Mouse (Mus musculus) liver, embryonic 14.5 days (tissue): Measurements from ENCODE around the gene Nsf. TPM values are rescaled to one million over a fixed set of nuclear protein-coding genes. Genes with fewer than 3 reads are reported as not detected.
A peak's percentile ranks its signal among the peaks of the same experiment; 100 is the strongest.

ENCODE experiments used
- ATAC-seq: fragments of 200-750 bp; cut with Nextera tagmentation; 2 replicates; pipeline ENCODE4 v1.8.0; 2017; ENCODE audit warnings: moderate number of reproducible peaks, mild to moderate bottlenecking, moderate library complexity; ENCODE audit not compliant: insufficient read depth
- DNase-seq, 3 experiments: peaks; one replicate each; pipeline ENCODE4 v3.0.0-alpha.2; 2012 to 2013; ENCODE audit warnings: low read depth in 3 of 3, low spot score in 3 of 3
- H3K27ac ChIP-seq: fragments of 300-500 bp; sonication (generic); 2 replicates; pipeline ENCODE4 v1.5.1; 2014; ENCODE audit warnings: moderate library complexity, mild to moderate bottlenecking, control low read depth, inconsistent platforms
- H3K27me3 ChIP-seq: fragments of 300-500 bp; sonication (generic); 2 replicates; pipeline ENCODE4 v1.6.1; 2014; ENCODE audit warnings: mild to moderate bottlenecking, low read length, moderate library complexity; ENCODE audit not compliant: control insufficient read depth, insufficient read depth
- H3K36me3 ChIP-seq: fragments of 300-500 bp; sonication (generic); replicated peaks from 2 replicates; pipeline ENCODE4 v1.6.1; 2014; ENCODE audit warnings: low read depth; ENCODE audit not compliant: control insufficient read depth, insufficient read depth
- H3K4me1 ChIP-seq, 2 experiments: fragments of 200-500 bp in 1 of 2; fragments of 300-500 bp in 1 of 2; sonication (generic) in 1 of 2; replicated peaks; 2 replicates each; pipeline ENCODE4 v1.6.1; 2012 to 2014; ENCODE audit warnings: antibody characterized with exemption in 1 of 2, inconsistent platforms in 1 of 2, low read length in 1 of 2; ENCODE audit not compliant: control insufficient read depth in 2 of 2, insufficient read depth in 2 of 2
- H3K4me2 ChIP-seq: fragments of 300-500 bp; sonication (generic); 2 replicates; pipeline ENCODE4 v1.6.1; 2014; ENCODE audit warnings: low read depth, mild to moderate bottlenecking, control low read depth, moderate library complexity
- H3K4me3 ChIP-seq, 2 experiments: fragments of 200-500 bp in 1 of 2; fragments of 300-500 bp in 1 of 2; sonication (generic) in 1 of 2; 2 replicates each; pipeline ENCODE4 v1.5.1; 2012 to 2014; ENCODE audit warnings: low read depth in 2 of 2, low read length in 2 of 2, mild to moderate bottlenecking in 2 of 2, control low read depth in 1 of 2, inconsistent platforms in 1 of 2, moderate library complexity in 1 of 2; ENCODE audit not compliant: insufficient read depth in 1 of 2
- H3K9ac ChIP-seq: fragments of 300-500 bp; sonication (generic); replicated peaks from 2 replicates; pipeline ENCODE4 v1.6.1; 2014; ENCODE audit warnings: mild to moderate bottlenecking, control low read depth, moderate library complexity
- H3K9me3 ChIP-seq: fragments of 300-500 bp; sonication (generic); 2 replicates; pipeline ENCODE4 v1.6.1; 2016; ENCODE audit warnings: low read length, mixed read lengths; ENCODE audit not compliant: control insufficient read depth
- CTCF ChIP-seq: IDR thresholded peaks from 2 replicates; pipeline ENCODE4 v1.5.1; 2016; ENCODE audit warnings: antibody characterized with exemption, low read depth, control low read depth
- EP300 ChIP-seq: IDR thresholded peaks from 2 replicates; pipeline ENCODE4 v1.6.1; 2016; ENCODE audit warnings: antibody characterized with exemption, low read depth
- WGBS: fragments of 180-500 bp; shearing (Covaris S2); extraction: QIAGEN DNeasy Blood & Tissue Kit; methylation state at CpG from one replicate; pipeline ENCODE4 v1.1.7; 2014; ENCODE audit not compliant: insufficient replicate concordance; 5-methylcytosine and 5-hydroxymethylcytosine counted together
- polyA plus RNA-seq, 2 experiments: library from polyadenylated mRNA; depleted of rRNA in 1 of 2; stranded (reverse) in 1 of 2; unstranded in 1 of 2; fragments of >200 nt; fragmentation: Nextera tagmentation in 1 of 2; extraction: Ambion mirVana in 1 of 2; gene quantifications; 2 replicates each; pipeline versions ENCODE4 v1.2.1 to v1.2.3; 2012 to 2014

The Nsf gene
- polyA plus RNA-seq, 2 experiments, result 12.9 to 19.9 TPM

DNA sequence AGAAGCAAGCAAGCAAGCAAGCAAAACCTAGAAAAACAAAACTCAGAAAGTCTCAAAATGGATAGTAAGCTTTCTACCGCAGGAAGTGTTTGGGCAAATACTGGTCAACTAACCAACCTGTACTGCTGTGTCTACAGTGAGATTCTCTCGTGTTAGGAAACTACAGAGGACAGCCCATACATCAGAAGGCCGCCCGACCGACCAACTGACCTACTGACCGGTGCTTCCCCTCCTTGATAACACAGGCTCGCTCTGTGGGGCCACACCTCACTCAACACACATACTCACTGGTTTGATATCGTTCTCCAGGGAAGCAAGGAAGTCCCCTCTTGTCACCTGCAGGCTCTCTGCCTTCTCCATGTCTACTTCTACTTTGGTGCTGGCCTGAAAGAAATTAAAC, 90.9 kb downstream of the Nsf start:
- Histone ChIP-seq H3K4me1 (no peaks in the 10 kb centered on the region; a peak in 1 of 4 replicates), H3K9ac (no peak overlapping the region), H3K36me3 (peaks cover 4% of the 10 kb centered on the region; the same call in 1 of the 2 replicates), H3K9me3 (no peaks in the 10 kb centered on the region), H3K27me3 (no peaks in the 10 kb centered on the region), H3K27ac (no peak overlapping the region), H3K4me2 (no peak overlapping the region), H3K4me3 (no peak overlapping the region)
- no peak for TF ChIP-seq EP300
- no peak for TF ChIP-seq CTCF
- DNase-seq (peak in 2 of 3 experiments; percentile 7 to 20), ATAC-seq (peak; percentile 11; the same call in 1 of the 2 replicates)
- WGBS, result 62% methylated on average over 8 of the region's 8 CpGs

DNA sequence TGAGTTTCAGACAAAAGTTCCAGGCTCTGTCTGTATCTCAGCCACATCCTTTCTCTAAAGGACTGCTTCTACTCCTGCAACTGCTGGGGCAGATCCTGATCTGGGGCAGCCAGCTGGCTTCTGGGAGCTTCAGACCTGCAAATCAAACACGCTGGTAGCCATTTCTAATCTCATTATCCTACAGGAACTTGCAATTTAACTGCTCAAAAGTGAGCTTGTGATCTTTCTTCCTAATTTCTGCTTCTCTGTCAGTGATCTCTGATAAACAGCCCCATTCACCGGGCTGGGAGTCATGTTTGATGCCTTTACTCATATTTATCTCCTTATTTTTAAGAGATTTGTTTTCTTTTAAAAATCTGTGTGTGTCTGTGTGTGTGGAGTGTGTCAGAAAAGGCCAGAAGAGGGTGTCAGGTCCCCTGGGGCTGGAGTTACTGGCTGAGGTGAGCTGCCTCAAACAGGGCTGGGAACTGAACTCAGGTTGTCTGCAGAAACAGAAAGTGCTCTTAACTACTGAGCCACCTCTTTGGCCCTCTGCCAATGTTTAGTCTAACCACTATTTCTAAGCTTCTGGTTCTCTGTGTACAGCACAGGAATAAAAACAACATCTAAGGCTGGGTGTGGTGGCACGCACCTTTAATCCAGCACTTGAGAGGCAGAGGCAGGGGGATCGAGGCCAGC, 93.8 kb downstream of the Nsf start:
- TF ChIP-seq EP300 (no peak), CTCF (no peak)
- Histone ChIP-seq H3K36me3 (peaks cover 4% of the 10 kb centered on the region; the same call in 1 of the 2 replicates), H3K27ac (no peak overlapping the region), H3K9ac (no peak overlapping the region), H3K9me3 (no peaks in the 10 kb centered on the region), H3K4me1 (no peaks in the 10 kb centered on the region; a peak in 1 of 4 replicates), H3K4me3 (no peak overlapping the region), H3K4me2 (no peak overlapping the region), H3K27me3 (no peaks in the 10 kb centered on the region)
- ATAC-seq (no peak), DNase-seq (no peak)
- 69% methylated on average over 4 of the region's 4 CpGs for WGBS

DNA sequence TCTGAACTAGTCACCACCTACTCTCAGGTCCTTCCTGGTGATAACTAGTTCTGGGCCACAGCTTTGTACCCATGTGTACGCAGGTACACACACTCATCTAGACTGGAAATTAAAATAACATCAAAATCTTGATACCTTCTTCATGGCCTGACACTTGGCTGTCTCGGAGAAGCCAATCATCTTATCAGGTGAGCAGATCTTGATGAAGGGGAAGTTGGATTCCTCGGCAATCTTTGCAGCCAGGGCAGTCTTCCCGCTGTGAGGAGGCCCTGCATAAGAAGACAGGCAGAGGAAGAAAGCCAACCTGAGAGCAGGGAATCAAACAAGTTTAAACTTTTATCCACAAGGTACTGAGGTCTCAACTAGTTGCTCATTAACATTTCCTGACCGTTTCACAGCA, 95.1 kb downstream of the Nsf start:
- no peak overlapping the region for H3K27ac ChIP-seq
- no peak overlapping the region for H3K4me3 ChIP-seq
- H3K36me3 ChIP-seq, result peaks cover 4% of the 10 kb centered on the region; the same call in 1 of the 2 replicates
- H3K4me1 ChIP-seq, result no peaks in the 10 kb centered on the region
- TF ChIP-seq EP300 (no peak), CTCF (no peak)
- ATAC-seq (no peak), DNase-seq (no peak)
- WGBS, result 44% methylated on average over 5 of the region's 5 CpGs
- no peak overlapping the region for H3K9ac ChIP-seq
- H3K27me3 ChIP-seq, result no peaks in the 10 kb centered on the region
- no peaks in the 10 kb centered on the region for H3K9me3 ChIP-seq
- no peak overlapping the region for H3K4me2 ChIP-seq

DNA sequence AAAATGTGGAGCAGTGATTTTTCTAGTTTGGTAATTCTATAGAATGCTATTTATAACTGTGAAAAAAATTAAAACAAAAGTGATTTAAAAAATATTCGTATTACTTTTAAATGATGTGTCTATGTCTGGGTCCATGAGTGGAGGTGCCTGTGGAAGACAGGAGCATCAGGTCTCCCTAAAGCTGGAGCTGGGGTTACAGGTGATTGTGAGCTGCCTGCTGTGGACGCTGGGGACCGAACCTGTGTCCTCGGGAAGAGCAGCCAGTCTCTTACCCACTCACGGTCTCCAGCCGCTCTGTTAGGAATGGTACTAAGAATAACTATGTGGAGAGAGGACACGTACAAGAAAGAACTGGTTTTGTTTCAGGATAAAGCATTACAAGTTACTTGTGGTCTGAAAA, 97.2 kb downstream of the Nsf start:
- Histone ChIP-seq H3K27ac (no peak overlapping the region), H3K4me3 (no peak overlapping the region), H3K9ac (no peak overlapping the region), H3K27me3 (no peaks in the 10 kb centered on the region), H3K9me3 (no peaks in the 10 kb centered on the region), H3K4me1 (peaks cover 0 to 11% of the 10 kb centered on the region in 2 experiments; a peak in 1 of 4 replicates), H3K4me2 (no peak overlapping the region), H3K36me3 (peaks cover under 1% of the 10 kb centered on the region; the same call in 1 of the 2 replicates)
- WGBS, result 76% methylated on average over 7 of the region's 7 CpGs
- DNase-seq (no peak), ATAC-seq (no peak)
- TF ChIP-seq CTCF, result no peak
- no peak for TF ChIP-seq EP300

DNA sequence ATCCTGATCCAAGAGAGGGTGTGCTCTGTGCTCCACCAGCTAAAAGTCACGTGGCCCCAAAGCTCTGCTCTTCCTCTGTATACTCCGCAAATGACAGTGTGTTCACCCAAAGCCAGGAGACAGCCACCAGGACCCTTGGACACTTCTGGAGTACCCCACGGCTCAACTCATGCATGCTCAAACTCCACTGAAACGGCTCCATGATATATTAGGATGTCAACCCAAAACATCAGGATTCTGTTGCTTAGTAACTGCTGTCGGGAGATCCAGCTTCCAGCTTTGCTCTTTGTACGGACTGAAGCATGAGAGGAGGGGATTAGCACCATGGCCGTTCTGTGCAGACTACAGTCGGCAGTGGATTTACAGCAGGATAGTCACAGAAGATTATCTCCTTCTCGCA, 99.6 kb downstream of the Nsf start:
- H3K4me2 ChIP-seq, result no peak overlapping the region
- 75% methylated on average over 9 of the region's 9 CpGs for WGBS
- H3K4me3 ChIP-seq, result no peak overlapping the region
- H3K27me3 ChIP-seq, result no peaks in the 10 kb centered on the region
- no peak for DNase-seq
- TF ChIP-seq CTCF, result no peak
- TF ChIP-seq EP300, result no peak
- H3K36me3 ChIP-seq, result no peaks in the 10 kb centered on the region; the same call in 1 of the 2 replicates
- H3K9me3 ChIP-seq, result no peaks in the 10 kb centered on the region
- H3K4me1 ChIP-seq, result peaks cover 0 to 11% of the 10 kb centered on the region in 2 experiments; a peak in 1 of 4 replicates
- ATAC-seq, result no peak
- H3K27ac ChIP-seq, result no peak overlapping the region
- no peak overlapping the region for H3K9ac ChIP-seq
